Mouse (Mus musculus): ENCODE results near the gene Gm5800. TPM values are rescaled to one million over a fixed set of nuclear protein-coding genes. Genes with fewer than 3 reads are reported as not detected.

Gene Gm5800
- polyA plus RNA-seq, 1 experiment from 2014 or later = not detected

Other genes starting within 250 kb of the Gm5800 start
- gene Gm5622, start 164.4 kb downstream of the Gm5800 start, polyA plus RNA-seq (2014; fragmentation: Nextera tagmentation; extraction: Ambion mirVana) = 0.21 TPM in 1 of 2 replicates, not detected in the other
- not detected in 2 replicates for gene Gm17175, start 143.1 kb downstream of the Gm5800 start, polyA plus RNA-seq (2014; fragmentation: Nextera tagmentation; extraction: Ambion mirVana)
- gene Gm17174, start 125.0 kb downstream of the Gm5800 start, polyA plus RNA-seq (2014; fragmentation: Nextera tagmentation; extraction: Ambion mirVana) = not detected in 2 replicates
- not detected in 2 replicates for gene Gm17078, start 105.9 kb downstream of the Gm5800 start, polyA plus RNA-seq (2014; fragmentation: Nextera tagmentation; extraction: Ambion mirVana)
- gene Gm4181, start 81.5 kb downstream of the Gm5800 start, polyA plus RNA-seq (2014; fragmentation: Nextera tagmentation; extraction: Ambion mirVana) = not detected in 2 replicates
- not detected in 2 replicates for gene Gm17079, start 21.7 kb downstream of the Gm5800 start, polyA plus RNA-seq (2014; fragmentation: Nextera tagmentation; extraction: Ambion mirVana)
- gene Ang4, start 56.4 kb upstream of the Gm5800 start, polyA plus RNA-seq (2014; fragmentation: Nextera tagmentation; extraction: Ambion mirVana) = not detected in 2 replicates
- not detected in 2 replicates for gene AY358078, start 82.9 kb upstream of the Gm5800 start, polyA plus RNA-seq (2014; fragmentation: Nextera tagmentation; extraction: Ambion mirVana)
- gene Ear6, start 136.5 kb upstream of the Gm5800 start, polyA plus RNA-seq (2014; fragmentation: Nextera tagmentation; extraction: Ambion mirVana) = 7.6 and 13.2 TPM in 2 replicates
- 32.5 and 42.6 TPM in 2 replicates for gene Mettl17, start 167.7 kb upstream of the Gm5800 start, polyA plus RNA-seq (2014; fragmentation: Nextera tagmentation; extraction: Ambion mirVana)
- gene Slc39a2, start 175.7 kb upstream of the Gm5800 start, polyA plus RNA-seq (2014; fragmentation: Nextera tagmentation; extraction: Ambion mirVana) = 0.07 and 0.14 TPM in 2 replicates
- 19.2 and 21.5 TPM in 2 replicates for gene Ndrg2, start 197.0 kb upstream of the Gm5800 start, polyA plus RNA-seq (2014; fragmentation: Nextera tagmentation; extraction: Ambion mirVana)
- gene Tppp2, start 201.2 kb upstream of the Gm5800 start, polyA plus RNA-seq (2014; fragmentation: Nextera tagmentation; extraction: Ambion mirVana) = not detected in 2 replicates
- gene Rnase13, start 205.6 kb upstream of the Gm5800 start, polyA plus RNA-seq (2014; fragmentation: Nextera tagmentation; extraction: Ambion mirVana) = not detected in 2 replicates